Mouse (Mus musculus): ENCODE results near the gene Gm9268.

DNA sequence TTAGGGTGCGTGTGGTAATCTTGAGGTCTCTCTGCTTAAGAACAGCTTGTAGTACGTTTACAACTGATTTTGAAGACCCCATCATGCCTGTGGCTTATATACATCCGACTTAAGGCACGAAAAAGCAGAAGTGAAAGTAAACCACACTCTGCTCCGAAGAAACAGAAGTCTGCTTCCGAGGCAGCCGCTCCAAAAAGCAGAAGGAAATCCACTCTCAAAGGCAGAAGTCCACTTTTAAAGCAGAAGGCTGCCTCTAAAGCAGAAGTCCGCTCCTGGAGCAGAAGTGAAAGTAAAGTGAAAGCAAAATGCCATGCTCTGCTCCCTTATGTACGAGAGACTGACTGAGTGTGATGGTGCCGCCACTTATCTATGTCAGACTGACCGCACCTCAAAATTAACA, 38.5 kb upstream of the Gm9268 start:
- TF ChIP-seq TCF12 (IDR thresholded peaks at IDR 0.05; ENCODE audit: low read depth, low read length) (no peak), EP300 (IDR thresholded peaks at IDR 0.05; ENCODE audit: low read depth in 1 of 2, low read length in 2 of 2) (0 out of 4 replicates have a peak, but pooled peaks of 1 of the 2 experiments have one; percentile 15), CTCF (IDR thresholded peaks at IDR 0.05 in 2 of 3, conservative IDR thresholded peaks at IDR 0.05 in 1 of 3; ENCODE audit: control insufficient read depth in 1 of 3, insufficient read depth in 1 of 3, low read depth in 2 of 3, low read length in 3 of 3, poor library complexity in 1 of 3, severe bottlenecking in 1 of 3) (no peak), POLR2A (IDR thresholded peaks at IDR 0.05; ENCODE audit: control insufficient read depth in 1 of 2, insufficient read depth in 1 of 2, low read depth in 1 of 2, low read length in 2 of 2, poor library complexity in 1 of 2) (no peak), RCOR1 (IDR thresholded peaks at IDR 0.05; ENCODE audit: low read depth, low read length) (no peak)
